Mouse (Mus musculus) hindlimb bud, embryonic 11.5 days (tissue): ENCODE data around the gene Sp1.
A peak's percentile ranks its signal among the peaks of the same experiment; 100 is the strongest.

ENCODE experiments used
- DNase-seq: peaks from one replicate; pipeline ENCODE4 v3.0.0-alpha.2; 2012; ENCODE audit warnings: low read depth, low spot score; ENCODE audit errors: extremely low spot score

Sp1 gene

GRCm38 (mm10) chr15:102405489-102406195 lies at the start of gene Sp1:
Sp1 (plus strand) TSS chr15:102406143.
- DNase-seq = peak; percentile 100

GRCm38 (mm10) chr15:102356501-102357325 lies 49.2 kb upstream of the Sp1 start:
- no peak for DNase-seq

DNA sequence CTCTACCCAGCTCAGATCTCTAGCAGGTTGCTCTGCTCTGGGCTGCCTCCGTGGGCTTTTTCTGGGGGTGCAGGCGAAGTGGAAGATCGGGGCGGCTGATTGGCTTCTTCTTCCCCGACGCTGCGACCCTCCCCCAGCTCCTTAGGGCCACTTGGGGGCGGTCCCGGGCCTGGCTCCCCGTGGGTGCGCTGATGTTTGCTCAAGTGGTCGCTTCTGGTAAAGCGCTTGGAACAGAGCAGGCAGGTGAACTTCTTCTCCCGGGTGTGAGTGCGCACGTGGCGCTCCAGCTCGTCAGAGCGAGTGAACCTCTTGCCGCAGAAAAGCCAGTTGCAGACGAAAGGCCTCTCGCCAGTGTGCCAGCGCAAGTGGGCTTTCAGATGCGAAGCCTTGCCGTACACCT lies 47.8 kb upstream of the Sp1 start:
- DNase-seq = no peak

- no peak for DNase-seq
Measured at GRCm38 (mm10) chr15:102358834-102359233, 47.1 kb upstream of the Sp1 start.

DNA sequence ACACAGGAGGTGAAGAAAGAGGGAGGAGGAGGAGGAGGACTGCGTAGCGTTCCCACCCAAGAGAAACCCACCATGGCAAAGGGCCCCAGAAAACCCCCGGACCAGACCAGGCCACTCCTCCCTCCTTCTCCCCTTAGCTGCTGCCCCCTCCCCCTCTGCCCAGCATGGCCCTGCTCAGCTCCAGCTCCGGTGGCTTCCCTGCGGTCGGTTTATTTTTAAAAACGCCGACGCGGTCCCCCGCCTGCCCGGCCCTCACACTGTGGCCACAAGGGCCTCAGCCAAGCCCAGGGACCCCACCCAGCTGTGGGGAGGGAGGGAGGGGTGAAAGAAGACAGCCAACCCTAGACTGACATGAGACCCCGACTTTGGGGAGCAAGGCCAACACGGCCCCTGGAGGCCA lies 43.3 kb upstream of the Sp1 start:
- DNase-seq = no peak

GRCm38 (mm10) chr15:102364678-102365077 lies 41.3 kb upstream of the Sp1 start:
- DNase-seq = no peak

DNA sequence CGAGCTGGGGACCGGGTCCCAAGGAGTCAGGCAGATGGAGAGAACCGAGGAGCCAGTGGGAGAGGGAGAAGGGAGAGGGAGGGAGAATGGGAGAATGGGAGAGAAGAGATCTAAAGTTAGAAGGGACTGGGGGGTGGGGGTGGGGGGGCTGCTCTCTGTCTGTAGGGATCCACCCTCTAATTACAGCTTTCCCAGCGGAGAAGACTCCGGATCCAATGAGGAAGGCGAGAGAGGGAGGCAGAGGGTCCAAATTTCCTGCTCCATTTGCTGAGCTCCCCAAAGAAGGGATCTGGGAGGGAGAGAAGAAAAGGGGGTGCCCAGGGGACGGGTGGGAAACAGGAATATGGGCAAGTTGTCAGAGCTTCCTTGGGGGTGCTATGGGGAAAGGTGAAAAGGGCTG lies 39.7 kb upstream of the Sp1 start:
- no peak for DNase-seq

DNA sequence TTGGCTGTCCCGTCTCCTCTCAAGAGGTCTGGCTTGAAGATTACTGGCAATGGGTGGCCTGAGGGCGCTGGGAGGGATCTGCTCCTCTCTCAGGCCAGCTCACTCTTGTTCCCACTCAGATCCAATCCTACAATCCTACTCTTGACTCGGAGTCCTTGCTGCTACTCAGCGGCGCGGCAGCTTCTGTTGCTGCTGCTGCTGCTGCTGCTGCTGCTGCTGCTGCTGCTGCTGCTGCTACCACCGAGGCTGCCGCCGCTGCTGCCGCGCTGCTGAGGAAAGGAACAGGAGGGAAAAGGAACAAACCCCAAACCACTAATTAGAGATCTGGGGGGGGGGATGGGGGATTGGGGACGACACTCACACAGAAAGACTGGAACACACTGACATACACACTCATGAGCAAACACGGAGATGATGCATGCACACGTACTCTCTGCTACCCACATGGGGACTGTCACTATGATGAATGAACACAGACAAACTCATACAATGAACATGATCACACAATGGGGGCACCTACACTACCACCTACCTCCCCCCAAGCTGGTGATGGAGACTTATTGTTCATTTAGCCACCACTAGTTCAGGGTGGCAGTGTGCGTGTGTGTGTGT lies 39.1 kb upstream of the Sp1 start, which contains the start of gene Sp7:
Gene Sp7, minus strand, starts transcription at position 450 of the 612 bp plus-strand sequence.
- DNase-seq = no peak

DNA sequence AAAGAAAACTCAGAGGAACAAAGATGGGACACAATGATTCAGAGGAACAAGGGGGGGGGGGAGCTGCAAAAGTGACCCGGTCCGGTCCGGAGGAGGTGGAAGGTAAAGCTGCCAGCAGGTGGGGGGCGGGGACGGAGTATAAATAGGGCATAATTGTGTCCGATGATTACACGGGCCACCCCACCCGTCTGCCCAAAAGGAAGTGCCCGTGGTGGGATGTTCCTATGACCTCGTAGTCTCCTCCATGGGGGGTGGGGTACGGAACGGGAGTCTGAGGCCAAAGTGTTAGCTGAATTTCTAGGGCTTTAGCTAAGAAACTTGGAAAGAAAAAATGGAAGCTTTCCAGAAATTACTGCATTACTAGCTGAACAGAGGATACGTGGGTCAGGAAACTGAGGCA lies 36.0 kb upstream of the Sp1 start:
- no peak for DNase-seq

- no peak for DNase-seq
Measured at GRCm38 (mm10) chr15:102370727-102371126, 35.2 kb upstream of the Sp1 start.

- DNase-seq = no peak
Measured at GRCm38 (mm10) chr15:102376453-102377162, 29.3 kb upstream of the Sp1 start.

DNA sequence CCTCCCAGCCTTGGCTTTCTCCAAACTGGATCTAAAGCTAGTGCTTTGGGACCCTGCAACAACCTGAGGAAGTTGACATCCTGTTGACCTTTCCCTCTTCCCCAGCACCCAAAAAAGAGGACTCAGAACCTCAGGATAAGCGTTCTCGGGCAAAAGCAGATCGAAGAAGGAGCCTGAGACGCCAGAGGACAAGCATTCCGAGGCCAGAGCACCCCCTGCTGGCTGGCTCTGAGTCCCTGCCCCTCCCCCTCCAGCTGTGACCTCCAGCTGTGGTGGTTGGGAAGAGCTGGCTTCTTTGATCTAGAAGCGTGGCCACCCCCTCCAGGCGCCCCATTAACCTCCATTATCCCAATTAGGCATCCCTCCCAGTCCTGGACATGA lies 28.8 kb upstream of the Sp1 start:
- DNase-seq = no peak

DNA sequence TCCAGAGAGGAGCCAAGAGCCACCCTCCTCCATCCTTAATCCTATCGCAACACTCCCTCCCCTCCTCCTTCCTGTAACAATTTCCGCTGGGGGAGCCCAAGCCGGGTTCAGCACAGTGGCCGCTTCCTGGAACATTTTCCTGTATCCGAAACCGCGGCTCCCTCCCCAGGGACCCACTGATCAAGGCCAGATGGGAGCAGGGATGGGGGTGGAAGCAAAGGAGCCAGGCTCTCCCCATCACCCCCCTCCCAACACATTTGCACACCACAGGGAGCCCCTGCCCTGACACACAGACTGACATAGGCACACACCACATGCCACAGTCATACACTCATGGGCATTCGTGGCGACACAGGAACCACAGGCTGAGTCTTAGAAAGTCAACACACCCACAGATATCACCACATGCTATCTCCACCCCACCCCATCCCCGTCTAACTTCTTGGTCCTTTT lies 28.1 kb upstream of the Sp1 start:
- DNase-seq = no peak

GRCm38 (mm10) chr15:102381575-102381974 lies 24.4 kb upstream of the Sp1 start:
- no peak for DNase-seq

GRCm38 (mm10) chr15:102383671-102384070 lies 22.3 kb upstream of the Sp1 start:
- no peak for DNase-seq

- no peak for DNase-seq
Measured at GRCm38 (mm10) chr15:102386640-102387039, 19.3 kb upstream of the Sp1 start.

- DNase-seq = no peak
Measured at GRCm38 (mm10) chr15:102388942-102389341, 17.0 kb upstream of the Sp1 start.

GRCm38 (mm10) chr15:102392520-102392919 lies 13.4 kb upstream of the Sp1 start:
- DNase-seq = no peak

DNA sequence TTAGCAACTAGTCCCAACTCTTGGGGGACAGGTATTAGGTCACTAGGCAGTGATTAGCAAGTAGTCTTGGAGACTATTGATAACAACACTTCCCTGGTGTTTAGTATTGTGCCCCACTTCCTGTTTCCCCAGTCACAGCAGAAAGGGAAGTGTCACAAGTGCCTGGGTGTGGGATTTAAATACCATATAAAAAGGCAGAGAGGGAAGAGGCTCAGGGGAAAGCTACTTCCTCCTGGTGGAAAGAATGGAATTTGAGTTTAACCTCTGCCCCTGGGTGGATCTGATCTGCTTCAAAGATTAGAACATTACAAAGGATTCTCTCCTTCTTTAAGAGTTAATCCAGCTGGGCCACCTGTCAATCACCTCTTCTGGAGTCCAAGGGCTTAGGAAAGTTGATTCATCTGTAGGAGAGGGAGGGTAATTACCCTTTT lies 12.3 kb upstream of the Sp1 start:
- DNase-seq = no peak

- no peak for DNase-seq
Measured at GRCm38 (mm10) chr15:102395061-102395460, 10.9 kb upstream of the Sp1 start.

DNA sequence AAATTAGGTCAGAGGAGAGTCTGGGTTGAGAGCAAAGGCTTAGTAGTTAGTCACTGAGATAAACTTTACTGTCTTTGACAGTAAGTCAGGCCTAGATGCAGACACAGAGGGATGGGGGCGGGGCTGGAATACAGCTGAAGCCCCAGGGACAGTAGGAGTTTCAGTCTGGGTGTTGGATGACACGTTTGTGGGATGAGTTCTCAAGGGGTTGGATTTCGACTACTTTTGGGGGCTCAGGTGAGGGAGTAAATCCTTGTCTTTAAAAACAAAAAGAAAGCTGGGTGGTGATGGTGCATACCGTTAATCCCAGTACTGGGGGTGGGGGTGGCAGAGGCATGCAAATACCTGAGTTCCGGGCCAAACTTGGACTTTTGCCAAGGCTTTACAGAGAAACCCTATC lies 7.3 kb upstream of the Sp1 start:
- no peak for DNase-seq
